18 mouse cellular contexts compared by ENCODE assay signal in genomic region chr8:9453742-9454141, GRCm38 (mm10).
A peak's percentile ranks its signal among the peaks of the same experiment; 100 is the strongest.
DNase-seq lines count a peak whose midpoint lies in the region; TF ChIP-seq lines count a peak whose summit lies in the region.
"Had no signal": no experiment of that assay in that cellular context is flagged by ENCODE, and none has a peak within 500 bp of the region (broad histone marks: within the 10 kb centered on the region; RNA-seq: fewer than 3 reads in every experiment).

No protein-coding gene starts in this region.

- DNase-seq in layer of hippocampus, adult 2 months (ENCODE audit: low spot score in 2 of 2) = peak in 1 of 2 experiments; percentile 16
- no peak for DNase-seq in layer of hippocampus, postnatal 36 days
- DNase-seq in right cerebral cortex, adult 18-20 months = peak; percentile 32
- no peak for DNase-seq in right cerebral cortex, postnatal 36 days (ENCODE audit: low spot score in 2 of 2)
- DNase-seq in brain, adult 2 months (ENCODE audit: low read depth, low spot score) = peak; percentile 30
- DNase-seq in thymus, postnatal 0 days (ENCODE audit: low spot score) = no peak
- DNase-seq: adrenal gland, adult 2 months; adrenal gland, postnatal 10 days; adrenal gland, postnatal 25 days; cerebellum, adult 11-12 months; cerebellum, adult 2 months; cerebellum, adult 9-10 months; cerebellum, postnatal 10 days; cerebellum, postnatal 25 days had no signal

- no peak for TF ChIP-seq CTCF in layer of hippocampus, adult 2 months (conservative IDR thresholded peaks at IDR 0.05)

- H3K4me3 ChIP-seq in layer of hippocampus, adult 2 months = no peak overlapping the region
- H3K4me3 ChIP-seq: embryonic facial prominence, embryonic 10.5 days; embryonic facial prominence, embryonic 12.5 days; forebrain, embryonic 13.5 days; forebrain, embryonic 15.5 days had no signal

- peak overlapping the region; percentile 64; the same call in 1 of the 2 replicates for H3K27ac ChIP-seq in layer of hippocampus, adult 2 months
- H3K27ac ChIP-seq: embryonic facial prominence, embryonic 10.5 days; embryonic facial prominence, embryonic 12.5 days; forebrain, embryonic 13.5 days; forebrain, embryonic 15.5 days had no signal

Comparison
In these comparisons a context has a peak if more than half of its experiments do, and no peak if none do; other contexts are left out.
1. DNase-seq: peak in right cerebral cortex, adult 18-20 months (single experiment) and brain, adult 2 months (single experiment); none in layer of hippocampus, postnatal 36 days (0 of 2), right cerebral cortex, postnatal 36 days (0 of 2) and thymus, postnatal 0 days (single experiment).